Mouse (Mus musculus) thymus, adult 2 months (tissue): Measurements from ENCODE around the gene Sh3kbp1. TPM values are rescaled to one million over a fixed set of nuclear protein-coding genes. Genes with fewer than 3 reads are reported as not detected.

Experiments used
- DNase-seq: peaks from one replicate; pipeline ENCODE4 v3.0.0; 2021
- H3K27ac ChIP-seq: fragments of 200-500 bp; 2 replicates; pipeline ENCODE4 v1.5.1; 2012; ENCODE audit warnings: low read length, control low read depth; ENCODE audit not compliant: control insufficient read depth, insufficient read depth
- H3K27me3 ChIP-seq: fragments of 200-500 bp; 2 replicates; pipeline ENCODE4 v1.6.1; 2012; ENCODE audit warnings: mild to moderate bottlenecking, low read length, moderate library complexity, mixed read lengths; ENCODE audit not compliant: control insufficient read depth, insufficient read depth
- H3K36me3 ChIP-seq: fragments of 200-500 bp; 2 replicates; pipeline ENCODE4 v1.6.1; 2012; ENCODE audit warnings: mild to moderate bottlenecking, low read length, moderate library complexity; ENCODE audit not compliant: control insufficient read depth, insufficient read depth
- H3K4me1 ChIP-seq: fragments of 200-500 bp; replicated peaks from 2 replicates; pipeline ENCODE4 v1.6.1; 2012; ENCODE audit warnings: low read length; ENCODE audit not compliant: control insufficient read depth, insufficient read depth
- H3K4me3 ChIP-seq: fragments of 200-500 bp; 2 replicates; pipeline ENCODE4 v1.5.1; 2012; ENCODE audit warnings: mild to moderate bottlenecking, low read length, control low read depth, moderate library complexity; ENCODE audit not compliant: control insufficient read depth, insufficient read depth
- CTCF ChIP-seq: fragments of 200-500 bp; IDR thresholded peaks from 2 replicates; pipeline ENCODE4 v1.5.1; 2012; ENCODE audit warnings: mild to moderate bottlenecking, control low read depth, low read length, moderate library complexity, borderline replicate concordance; ENCODE audit not compliant: control insufficient read depth, poor library complexity, insufficient read depth; ENCODE audit errors: extremely low read depth
- POLR2A ChIP-seq: fragments of 200-500 bp; IDR thresholded peaks from 2 replicates; pipeline ENCODE4 v1.6.1; 2012; ENCODE audit warnings: mild to moderate bottlenecking, low read length, control low read depth, moderate library complexity; ENCODE audit not compliant: control insufficient read depth, poor library complexity, insufficient read depth; ENCODE audit errors: extremely low read depth
- WGBS: fragments of 180-500 bp; shearing (Covaris S2); methylation state at CpG from one replicate; pipeline ENCODE4 v1.1.7; 2018; 5-methylcytosine and 5-hydroxymethylcytosine counted together
- polyA plus RNA-seq: library from polyadenylated mRNA; depleted of rRNA; stranded (reverse); fragments of >200 nt; gene quantifications from 2 replicates; pipeline ENCODE4 v1.2.3, GENCODE M21; 2012

Sh3kbp1 gene
- polyA plus RNA-seq, 1 experiment, result 114 TPM

DNA sequence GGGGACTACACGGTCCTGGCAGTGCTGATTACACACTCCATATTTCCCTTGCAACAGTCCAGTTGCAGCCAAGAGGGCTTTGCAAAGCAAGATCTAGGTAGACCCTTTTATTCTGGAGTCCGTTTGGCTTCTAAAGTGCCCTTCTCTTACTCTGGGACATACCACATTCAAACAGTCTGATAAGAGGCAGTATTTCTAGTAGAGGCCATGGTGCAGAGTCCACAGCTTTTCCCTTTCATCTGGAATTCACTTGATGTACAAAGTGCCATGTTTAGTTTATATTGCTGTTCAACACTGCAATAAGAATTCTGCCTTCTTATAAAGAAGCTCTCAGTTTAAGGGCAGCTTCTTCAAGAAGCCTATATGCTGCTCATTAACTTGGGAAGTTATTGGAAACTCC is 168.5 kb downstream of the Sh3kbp1 start:
- no peak for DNase-seq
- TF ChIP-seq CTCF, result no peak
- Histone ChIP-seq H3K27me3 (no peaks in the 10 kb centered on the region), H3K4me3 (no peak overlapping the region), H3K4me1 (no peaks in the 10 kb centered on the region), H3K27ac (no peak overlapping the region), H3K36me3 (no peaks in the 10 kb centered on the region)
- 84% methylated on average over 2 of the region's 2 CpGs for WGBS

GRCm38 (mm10) chrX:159804371-159804770 is 177.3 kb downstream of the Sh3kbp1 start:
- H3K36me3 ChIP-seq, result peaks cover 17% of the 10 kb centered on the region; the same call in 1 of the 2 replicates
- H3K27ac ChIP-seq, result no peak overlapping the region
- 85% methylated on average over 1 of the region's 1 CpGs for WGBS
- no peak for TF ChIP-seq POLR2A
- no peak for TF ChIP-seq CTCF
- H3K27me3 ChIP-seq, result no peaks in the 10 kb centered on the region
- no peak for DNase-seq
- H3K4me3 ChIP-seq, result no peak overlapping the region
- peaks cover 2% of the 10 kb centered on the region for H3K4me1 ChIP-seq

DNA sequence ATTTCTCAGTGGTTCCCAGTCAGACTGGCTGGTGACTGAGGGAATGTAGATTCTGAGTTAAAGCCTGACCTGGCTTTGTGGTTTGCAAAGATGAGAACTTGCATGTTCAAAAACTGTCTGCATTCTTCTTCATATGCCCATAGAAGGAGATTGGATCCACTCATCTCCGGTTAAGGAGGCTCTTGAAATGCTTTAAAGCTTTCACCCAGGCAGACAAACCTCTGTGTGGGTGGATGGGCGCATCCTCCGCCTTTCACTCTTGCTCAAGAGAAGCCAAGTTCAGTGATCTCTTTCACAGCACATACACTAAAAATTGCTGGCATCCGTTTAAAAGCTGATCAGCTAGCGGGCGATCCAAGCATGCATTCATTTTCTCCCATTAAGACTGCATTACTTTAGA is 182.4 kb downstream of the Sh3kbp1 start:
- Histone ChIP-seq H3K4me3 (no peak overlapping the region), H3K36me3 (0 out of 2 replicates have a peak, but pooled peaks cover 7% of the 10 kb centered on the region), H3K27ac (no peak overlapping the region), H3K27me3 (no peaks in the 10 kb centered on the region), H3K4me1 (peaks cover 2% of the 10 kb centered on the region)
- TF ChIP-seq CTCF, result no peak
- TF ChIP-seq POLR2A, result no peak
- peak; percentile 11 for DNase-seq
- WGBS, result 63% methylated on average over 6 of the region's 6 CpGs

- no peak overlapping the region for H3K4me3 ChIP-seq
- H3K4me1 ChIP-seq, result peaks cover 2% of the 10 kb centered on the region
- no peaks in the 10 kb centered on the region for H3K36me3 ChIP-seq
- H3K27ac ChIP-seq, result no peak overlapping the region
- H3K27me3 ChIP-seq, result no peaks in the 10 kb centered on the region
- WGBS, result 80% methylated on average over 3 of the region's 3 CpGs
- TF ChIP-seq CTCF (no peak), POLR2A (no peak)
- no peak for DNase-seq
These were observed 183.4 kb downstream of the Sh3kbp1 start for GRCm38 (mm10) chrX:159810469-159810868.

- TF ChIP-seq CTCF (no peak), POLR2A (no peak)
- H3K36me3 ChIP-seq, result peaks cover 9% of the 10 kb centered on the region; the same call in 1 of the 2 replicates
- no peak overlapping the region for H3K4me3 ChIP-seq
- H3K4me1 ChIP-seq, result no peaks in the 10 kb centered on the region
- WGBS, result 95% methylated on average over 2 of the region's 2 CpGs
- H3K27ac ChIP-seq, result no peak overlapping the region
- DNase-seq, result no peak
- H3K27me3 ChIP-seq, result no peaks in the 10 kb centered on the region
These were observed 190.4 kb downstream of the Sh3kbp1 start for GRCm38 (mm10) chrX:159817508-159817907.

GRCm38 (mm10) chrX:159828135-159828534 is 201.1 kb downstream of the Sh3kbp1 start:
- TF ChIP-seq CTCF (no peak), POLR2A (no peak)
- 18% methylated on average over 5 of the region's 5 CpGs for WGBS

DNA sequence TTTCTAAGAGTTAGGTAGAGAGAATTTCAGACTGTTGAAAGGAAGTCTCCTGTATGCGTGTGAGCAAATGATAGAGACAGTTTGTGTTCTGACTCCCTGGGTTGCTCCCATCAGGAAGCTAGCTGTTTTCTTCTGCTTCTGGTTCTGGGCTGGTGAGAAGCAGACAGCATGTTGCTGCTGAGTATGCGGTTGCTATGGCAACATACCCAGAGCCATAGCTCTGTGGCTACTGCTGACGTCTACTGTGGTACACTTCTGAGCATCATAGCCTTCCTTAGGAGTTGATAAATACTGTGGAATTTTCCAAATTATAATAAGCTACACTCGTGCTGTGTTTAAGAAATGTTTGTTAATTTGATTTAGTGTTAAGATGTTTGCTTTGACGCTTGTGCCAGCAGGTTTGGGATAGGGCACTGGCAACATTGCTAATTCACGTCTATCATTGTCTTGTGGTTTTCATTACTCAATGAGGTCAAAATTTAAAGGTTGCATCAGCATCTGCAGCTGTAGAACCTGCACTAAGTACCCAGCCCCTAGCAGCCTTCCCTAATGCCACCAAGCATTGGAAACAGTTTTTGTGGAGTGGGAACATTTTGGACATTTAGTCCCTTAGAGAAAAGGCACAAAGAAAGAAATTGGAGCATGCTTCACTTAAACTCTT is 202.2 kb downstream of the Sh3kbp1 start:
- TF ChIP-seq POLR2A (no peak), CTCF (no peak)

More at GRCm38 (mm10) chrX:159828135-159828534, 201.1 kb downstream of the Sh3kbp1 start:
- Histone ChIP-seq H3K27me3 (no peaks in the 10 kb centered on the region), H3K4me1 (peaks cover 6% of the 10 kb centered on the region), H3K36me3 (peaks cover 10% of the 10 kb centered on the region; the same call in 1 of the 2 replicates), H3K4me3 (no peak overlapping the region), H3K27ac (no peak overlapping the region)
- DNase-seq, result peak; percentile 2

More for the DNA sequence above, 202.2 kb downstream of the Sh3kbp1 start:
- Histone ChIP-seq H3K4me1 (peaks cover 6% of the 10 kb centered on the region), H3K4me3 (no peak overlapping the region), H3K27ac (no peak overlapping the region), H3K36me3 (peaks cover 10% of the 10 kb centered on the region; the same call in 1 of the 2 replicates), H3K27me3 (no peaks in the 10 kb centered on the region)
- WGBS, result 84% methylated on average over 6 of the region's 6 CpGs
- DNase-seq, result no peak
